Mouse (Mus musculus): ENCODE results near the gene Tfpi2.

The Tfpi2 gene

DNA sequence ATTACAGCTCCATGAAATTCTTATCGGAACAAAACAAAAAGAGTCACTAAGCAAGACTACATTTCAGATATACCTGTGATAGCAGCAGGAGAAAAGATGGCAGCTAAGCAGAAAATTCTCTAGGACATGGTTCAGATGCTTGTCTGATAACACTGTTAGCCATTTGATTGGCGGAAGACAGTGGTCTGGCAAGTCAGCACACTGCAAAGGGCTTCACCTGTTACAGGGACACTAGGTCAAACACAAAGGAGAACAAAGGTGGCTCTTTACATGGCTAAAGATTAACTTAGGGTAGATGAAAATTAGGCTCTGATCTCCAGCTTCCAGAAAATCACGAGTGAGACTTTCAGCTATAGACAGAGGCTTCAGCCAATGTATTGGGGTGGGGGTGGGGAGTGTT is at the start of gene Tfpi2:
TSS of gene Tfpi2 (minus strand) at position 170 of the 400 bp plus-strand sequence.
- DNase-seq, result no peak

DNA sequence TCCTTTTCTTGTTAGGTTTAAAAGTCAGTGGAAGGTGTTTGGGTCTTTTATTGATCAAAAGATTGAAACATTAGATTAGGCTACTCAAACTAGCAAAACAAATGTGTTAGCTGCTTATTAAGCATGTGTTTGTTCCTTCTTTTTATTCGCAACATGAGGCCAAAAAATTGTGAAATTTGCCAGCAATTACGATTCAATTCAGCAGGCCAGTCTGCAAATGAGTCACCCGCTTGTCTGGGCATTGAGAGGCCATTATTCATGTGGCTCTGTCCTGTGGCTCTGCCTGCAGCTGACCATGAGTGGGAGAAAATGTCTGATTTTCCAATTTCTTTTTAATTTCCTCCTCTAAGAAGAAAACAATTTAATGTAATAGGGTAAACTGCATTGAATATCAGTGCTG is 42.2 kb upstream of the Tfpi2 start:
- no peak for DNase-seq

DNA sequence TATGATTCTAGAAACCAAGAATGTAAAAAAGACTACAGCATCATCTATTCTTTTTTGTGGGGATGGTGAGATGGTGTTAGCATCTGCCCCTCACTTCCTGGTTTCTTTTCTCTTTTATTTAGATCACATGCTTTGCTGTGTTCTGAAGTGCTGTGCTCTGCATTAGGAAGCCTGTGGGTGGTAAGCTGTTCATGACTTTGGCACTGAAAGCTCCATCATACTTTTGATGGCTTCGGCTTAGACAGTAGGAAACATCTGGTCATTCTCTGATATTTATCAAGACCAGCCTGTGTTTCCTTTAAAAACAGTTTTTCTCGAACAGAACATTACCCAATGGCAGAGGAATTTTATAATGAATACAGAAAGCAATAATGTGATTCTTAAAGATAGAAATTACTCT is 37.6 kb upstream of the Tfpi2 start:
- DNase-seq, result no peak

DNA sequence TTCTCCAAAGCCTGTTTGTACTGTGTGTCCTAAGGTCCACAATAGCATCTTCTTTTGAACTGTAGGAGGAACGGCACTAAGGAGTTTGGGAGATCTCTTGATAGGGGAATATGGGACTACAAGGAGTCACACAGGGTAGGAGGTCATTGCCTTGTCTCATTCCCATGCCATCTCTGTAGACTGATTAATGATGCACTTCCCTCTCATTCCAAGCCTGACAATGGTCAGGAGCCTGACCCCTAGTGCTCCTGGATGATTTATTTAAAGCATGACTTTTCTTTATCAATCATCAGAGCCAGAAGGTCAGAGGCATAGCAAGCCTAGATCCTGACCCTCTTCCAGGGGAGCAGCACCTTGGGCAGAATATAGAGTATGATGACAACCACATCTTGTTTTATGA is 33.9 kb upstream of the Tfpi2 start:
- DNase-seq, result no peak

DNA sequence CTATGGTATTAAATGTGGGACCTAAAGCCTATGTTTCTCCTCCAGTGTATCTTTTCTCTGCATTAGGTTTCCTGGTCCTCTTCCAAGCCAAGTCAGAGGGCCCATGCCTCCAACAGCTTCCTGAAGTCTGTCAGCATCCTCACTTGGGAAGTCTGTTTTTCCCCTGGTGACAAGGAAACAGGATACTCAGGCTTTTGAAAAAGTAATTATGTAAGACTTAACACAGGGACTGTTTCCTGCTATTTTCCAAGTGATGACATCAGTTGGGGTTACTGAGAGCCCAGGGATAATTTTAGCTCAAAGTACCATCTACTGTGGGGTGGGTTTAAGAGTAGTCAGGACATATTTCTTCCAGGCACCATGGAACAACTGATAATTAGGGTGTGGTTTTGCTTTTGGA is 20.8 kb upstream of the Tfpi2 start:
- DNase-seq, result no peak

DNA sequence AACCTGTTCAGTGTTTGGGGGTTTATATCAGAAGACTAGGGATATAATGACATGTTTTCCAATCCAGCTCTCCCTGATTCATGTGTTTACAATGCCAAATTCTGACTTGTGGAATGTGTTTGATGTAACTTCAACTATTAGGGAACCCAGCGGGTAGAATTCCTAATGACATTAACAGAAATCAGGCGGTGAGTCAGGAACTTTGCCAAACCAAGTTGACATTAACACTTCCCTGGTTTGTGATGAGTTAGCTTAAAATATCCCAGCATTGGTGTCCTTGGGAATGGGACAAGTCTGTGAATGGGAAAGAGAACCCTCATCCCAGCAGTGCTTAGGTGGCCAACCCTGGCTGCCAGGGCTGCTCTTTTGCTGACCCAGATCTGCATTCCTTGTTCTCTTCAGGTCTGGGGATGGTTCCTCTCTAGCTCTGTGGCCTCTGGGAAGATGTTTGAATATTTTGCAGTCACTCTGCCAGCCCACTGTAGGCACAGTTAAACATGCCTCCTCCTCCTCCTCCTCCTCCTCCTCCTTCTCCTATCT is 19.9 kb upstream of the Tfpi2 start:
- no peak for DNase-seq

DNA sequence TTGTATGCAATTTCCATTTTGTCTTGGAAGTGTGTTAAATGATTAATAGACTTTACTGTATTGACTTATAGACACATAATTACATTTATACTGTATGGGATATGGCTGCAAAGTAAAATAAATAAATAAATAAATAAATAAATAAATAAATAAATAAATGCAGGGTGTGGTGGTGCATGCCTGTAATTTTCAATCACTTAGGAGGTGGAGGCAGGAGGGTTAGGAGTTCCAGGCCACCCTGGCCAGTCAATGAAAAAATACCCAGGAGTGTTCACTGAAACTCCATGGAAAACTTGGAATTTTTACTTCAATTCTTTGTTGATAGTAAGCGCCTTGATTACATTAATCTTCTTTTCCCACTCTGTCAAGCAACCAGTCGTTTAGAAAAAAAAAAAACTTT is 16.1 kb upstream of the Tfpi2 start:
- no peak for DNase-seq

DNA sequence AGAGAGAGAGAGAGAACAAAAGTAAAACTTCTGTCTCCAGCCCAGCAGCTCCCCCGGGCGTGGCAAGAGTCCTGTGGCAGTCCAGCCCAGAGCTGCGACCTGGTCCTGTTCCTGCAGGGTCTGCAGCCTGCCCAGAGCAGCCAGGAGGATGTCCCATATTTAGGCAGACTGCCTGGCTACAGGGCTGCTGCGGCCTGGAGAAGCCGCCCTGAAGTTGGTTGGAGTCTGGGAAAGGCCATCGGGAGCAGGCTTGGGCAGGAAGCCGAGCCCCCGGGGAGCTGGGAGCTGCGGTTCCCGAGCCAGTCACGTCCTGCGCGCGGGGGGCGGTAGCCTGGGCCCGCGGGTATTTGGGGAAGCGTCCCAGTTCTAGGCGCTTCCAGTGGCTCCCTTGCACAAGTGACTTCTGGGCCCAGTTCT is 15.2 kb upstream of the Tfpi2 start, which contains the start of gene Gng11:
TSS of gene Gng11 (plus strand) at position 15 of the 417 bp plus-strand sequence.
- DNase-seq, result peak; percentile 35 to 58

DNA sequence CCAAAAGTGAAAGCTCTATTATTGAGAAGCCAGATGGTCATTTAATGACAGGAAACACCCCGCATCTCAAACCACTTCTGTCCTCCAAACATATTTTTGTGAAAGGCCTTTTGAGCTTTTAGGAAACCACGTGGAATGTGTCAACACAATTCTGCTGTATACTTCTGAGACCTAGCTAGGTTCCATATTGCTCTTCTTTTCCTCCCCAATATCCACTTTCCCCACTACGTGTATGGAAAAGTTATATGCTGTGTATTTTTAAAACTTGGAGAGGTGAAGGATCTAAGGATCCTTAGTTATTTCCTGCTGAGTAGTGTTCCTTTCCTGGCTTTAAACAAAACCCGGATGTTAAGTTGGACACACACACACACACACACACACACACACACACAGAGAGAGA is 14.7 kb upstream of the Tfpi2 start:
- DNase-seq, result no peak

DNA sequence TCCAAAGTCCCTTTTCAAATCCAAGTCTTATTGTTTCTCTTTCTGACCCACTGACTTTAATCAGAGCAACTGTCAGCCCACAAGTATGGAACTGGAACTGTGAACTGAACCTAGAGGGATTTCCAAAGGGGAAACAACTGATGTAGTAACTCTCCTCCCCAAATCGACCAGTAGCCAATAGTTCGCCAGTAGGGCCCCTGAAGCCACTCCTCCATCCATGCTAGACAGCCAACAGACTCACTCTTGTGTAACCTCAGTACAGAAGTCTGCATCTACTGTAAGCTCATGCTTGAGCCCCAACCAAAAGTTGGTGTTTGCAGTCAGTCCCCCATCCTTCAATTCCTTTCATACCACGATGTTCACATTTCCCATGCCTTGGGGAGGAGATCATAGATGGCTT is 12.0 kb upstream of the Tfpi2 start:
- no peak for DNase-seq

DNA sequence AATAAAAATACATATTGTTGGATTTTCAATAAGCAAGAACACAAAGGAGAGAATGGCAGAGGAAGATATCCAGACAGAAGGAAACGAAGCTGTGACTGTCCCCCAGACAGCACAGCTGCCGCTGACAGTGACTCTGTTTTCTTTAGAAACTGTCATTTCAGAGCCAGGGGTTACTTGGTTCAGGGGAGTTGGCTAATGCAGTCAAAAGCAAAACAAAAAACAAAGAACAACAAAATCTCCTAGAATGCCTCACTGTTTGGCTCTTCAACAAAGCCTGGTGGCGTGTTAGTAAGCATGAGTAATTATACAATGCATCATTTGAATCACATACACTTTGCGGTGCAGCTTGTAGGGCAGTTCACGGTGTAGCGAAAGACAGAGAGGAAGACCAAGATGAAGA is 10.6 kb upstream of the Tfpi2 start:
- no peak for DNase-seq

DNA sequence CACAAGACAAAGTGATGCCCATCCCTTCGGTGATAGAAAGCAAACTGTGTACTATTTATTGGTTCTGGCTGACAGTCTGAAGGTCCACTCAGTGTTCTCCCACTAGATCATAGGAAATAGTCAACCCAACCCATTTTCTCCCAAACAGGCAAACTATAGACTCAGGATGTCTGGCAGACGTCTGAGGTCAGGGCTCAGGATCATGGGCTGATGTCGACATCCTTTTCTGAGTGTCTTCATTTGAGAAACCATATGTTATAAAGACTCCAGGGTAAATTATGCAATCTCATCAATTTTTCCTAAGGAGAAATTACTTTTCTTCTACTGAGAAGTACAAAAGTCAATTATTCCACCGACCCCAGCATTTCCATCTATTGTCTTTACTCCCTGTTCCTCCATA is 9.4 kb upstream of the Tfpi2 start:
- no peak for DNase-seq

DNA sequence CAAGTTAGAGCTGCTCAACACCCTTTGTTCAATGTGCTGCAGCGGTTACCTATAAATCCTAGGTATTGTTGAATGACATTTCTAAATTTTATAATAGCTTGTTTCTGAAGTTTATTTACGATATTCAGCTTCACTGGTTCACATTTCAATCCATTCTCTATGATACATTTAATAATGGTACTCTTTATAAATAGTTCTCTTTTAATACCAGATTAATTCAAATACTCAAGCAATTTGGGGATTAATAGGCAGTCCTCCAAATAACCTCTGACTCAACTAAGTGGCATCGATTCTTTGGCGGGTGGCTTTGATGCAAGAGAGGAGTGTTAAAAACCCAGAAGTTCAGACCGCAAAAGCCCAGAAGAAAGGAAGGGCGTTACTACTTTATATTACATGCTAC is 4.8 kb upstream of the Tfpi2 start, which contains the start of gene Gngt1:
TSS of gene Gngt1 (plus strand) at position 301 of the 400 bp plus-strand sequence.
- no peak for DNase-seq

DNA sequence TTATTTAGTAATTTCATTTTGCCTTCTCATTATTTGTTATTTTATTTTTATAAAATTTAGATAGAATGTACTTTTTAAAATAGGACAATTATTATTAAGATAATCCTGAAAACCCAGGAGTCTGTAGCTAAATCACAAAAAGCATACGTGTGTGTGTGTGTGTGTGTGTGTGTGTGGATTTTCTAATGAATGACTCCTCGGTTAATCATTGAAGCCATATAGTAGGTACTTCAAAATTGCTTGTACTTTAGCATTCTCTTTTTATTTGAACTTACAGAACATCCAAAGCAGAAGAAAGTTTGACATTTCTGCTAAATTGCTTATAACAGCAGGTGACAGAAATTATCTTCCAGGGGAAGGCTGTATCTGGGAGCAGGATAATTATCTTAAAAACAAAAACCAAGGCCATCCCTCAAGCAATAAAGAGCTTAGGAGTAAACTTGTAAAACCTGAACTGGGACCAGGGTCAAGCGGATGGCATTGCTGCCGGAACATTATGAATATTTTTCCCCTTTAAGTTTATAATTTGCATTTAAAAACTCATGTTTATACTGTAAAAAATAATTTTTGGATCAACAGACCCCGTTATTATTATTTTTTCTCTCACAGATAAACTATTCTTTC is 5.9 kb downstream of the Tfpi2 start:
- DNase-seq, result no peak

DNA sequence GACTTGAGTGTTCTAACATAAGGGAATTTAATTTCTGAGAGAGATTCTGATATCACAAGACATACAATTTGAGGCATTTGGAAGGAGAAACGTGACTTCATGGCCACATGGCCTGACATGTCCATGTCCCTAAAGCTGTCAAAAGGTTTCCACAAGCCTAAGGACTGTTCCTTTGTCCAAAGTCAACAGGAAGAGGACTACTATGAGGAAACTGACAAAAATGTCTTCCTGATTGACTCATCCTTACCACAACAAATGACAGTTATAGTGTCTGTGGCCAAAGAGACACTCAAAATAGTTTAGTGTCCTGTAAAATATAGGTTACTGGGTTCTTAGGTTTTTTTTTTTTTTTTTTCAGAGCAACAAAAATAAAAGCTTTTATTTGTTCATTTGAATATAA is 15.0 kb downstream of the Tfpi2 start:
- no peak for DNase-seq

DNA sequence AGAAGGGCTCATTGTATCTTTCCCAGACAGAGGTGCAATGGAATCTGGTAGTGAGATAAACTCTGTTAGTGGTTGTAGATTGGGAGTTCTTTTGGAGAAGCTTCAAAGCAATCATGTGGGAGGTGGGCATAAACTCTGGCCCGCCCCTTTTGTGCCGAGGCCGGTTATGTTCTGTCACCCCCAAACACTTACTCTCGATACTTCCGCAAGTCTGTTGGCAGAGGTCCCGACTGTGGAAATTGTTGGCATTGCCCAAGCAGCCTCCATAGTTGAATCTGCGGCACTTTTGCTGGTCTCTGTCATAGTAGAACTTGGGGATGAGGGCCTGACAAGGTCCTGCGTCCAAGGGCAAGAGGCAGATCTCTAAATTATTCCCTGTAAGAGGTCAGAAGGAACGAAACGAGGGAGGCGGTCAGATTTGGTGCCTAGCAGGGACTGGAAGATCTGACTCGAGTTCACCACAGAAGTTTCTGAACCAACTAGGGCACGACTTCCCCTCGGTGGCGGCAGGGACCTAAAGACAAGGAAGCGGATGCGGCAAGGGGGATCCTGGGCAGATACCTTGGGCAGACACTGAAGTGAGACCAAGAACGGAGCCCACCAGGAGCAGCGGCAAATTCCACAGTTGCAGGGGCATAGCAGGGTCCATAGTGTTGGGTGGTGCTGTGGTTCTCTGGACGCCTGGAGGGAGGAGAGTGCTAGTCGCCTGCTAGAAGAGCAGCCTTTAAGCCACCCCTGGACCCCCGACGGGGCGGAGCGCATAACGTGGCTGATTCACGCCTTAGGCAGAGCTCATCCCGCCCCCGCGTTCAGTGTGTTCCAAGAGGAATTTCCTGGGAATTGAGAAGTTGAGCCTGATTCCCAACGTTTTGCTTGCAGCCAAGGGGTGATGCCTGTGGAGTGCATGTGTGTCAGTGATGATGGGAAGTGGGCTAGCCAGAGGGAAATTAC is 20.8 kb downstream of the Tfpi2 start:
- peak; percentile 3 for DNase-seq

DNA sequence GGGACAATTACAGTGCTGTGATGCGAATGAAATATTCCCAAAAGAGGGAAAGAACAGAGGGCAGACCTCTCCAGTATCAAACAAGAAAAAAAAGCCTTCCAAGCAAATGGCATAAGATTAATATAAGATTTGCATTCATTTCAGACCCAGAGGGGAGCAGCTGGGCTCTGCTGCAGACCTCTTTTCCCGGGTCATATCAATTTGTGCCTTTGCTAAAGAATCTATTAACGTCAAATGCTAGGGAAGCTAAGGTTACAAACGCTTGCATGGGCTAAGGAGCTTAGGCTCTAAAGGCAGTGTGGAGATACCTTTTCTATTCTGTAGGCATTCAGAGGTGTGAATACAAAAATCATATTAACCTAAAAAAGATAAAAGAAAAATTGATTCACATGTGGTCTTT is 33.8 kb downstream of the Tfpi2 start:
- no peak for DNase-seq

DNA sequence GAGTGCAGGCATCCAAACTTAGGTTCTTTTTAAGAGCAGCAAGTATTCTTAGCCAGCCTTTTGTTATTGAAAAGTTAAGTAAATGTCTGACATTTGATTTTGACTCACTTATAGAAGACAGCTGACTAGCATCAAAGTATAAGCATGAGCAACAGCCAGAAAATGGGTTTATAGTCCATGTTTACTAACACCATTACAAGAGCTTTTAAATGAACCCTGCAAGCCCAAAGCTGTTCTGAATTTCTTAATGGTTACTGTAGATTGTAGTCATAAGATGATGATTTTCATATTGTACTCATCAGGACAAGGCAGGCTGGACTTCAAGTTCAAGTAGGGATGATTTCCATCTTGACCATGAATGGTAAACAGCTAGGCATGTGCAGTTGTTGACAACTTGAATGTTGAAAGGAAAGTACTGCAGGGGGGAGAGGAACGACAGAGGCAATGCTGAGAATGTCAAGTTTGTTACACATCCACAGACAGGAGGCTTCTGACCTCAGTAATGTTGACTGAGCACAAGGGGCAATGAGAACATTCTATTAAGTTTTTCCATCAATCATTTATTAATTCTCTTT is 52.5 kb downstream of the Tfpi2 start:
- no peak for DNase-seq

DNA sequence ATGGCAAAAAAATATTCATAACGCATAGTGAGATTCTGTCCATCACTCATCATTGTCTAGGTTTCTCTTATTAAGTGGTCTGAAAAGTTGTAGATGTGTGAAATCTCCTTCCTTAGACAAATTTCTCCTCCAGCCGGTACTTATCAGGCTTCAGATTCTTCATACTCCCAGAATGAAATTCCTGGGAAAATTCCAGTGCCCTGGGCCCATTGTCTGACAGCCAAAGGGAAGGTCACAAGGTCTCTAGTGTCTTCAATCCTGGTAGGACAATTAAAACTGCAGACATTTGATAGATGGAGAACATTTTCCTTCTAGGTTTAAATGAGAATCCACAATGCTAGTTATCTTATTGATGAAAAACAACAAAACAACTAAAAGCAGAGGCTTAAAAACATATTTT is 53.1 kb downstream of the Tfpi2 start:
- DNase-seq, result no peak

DNA sequence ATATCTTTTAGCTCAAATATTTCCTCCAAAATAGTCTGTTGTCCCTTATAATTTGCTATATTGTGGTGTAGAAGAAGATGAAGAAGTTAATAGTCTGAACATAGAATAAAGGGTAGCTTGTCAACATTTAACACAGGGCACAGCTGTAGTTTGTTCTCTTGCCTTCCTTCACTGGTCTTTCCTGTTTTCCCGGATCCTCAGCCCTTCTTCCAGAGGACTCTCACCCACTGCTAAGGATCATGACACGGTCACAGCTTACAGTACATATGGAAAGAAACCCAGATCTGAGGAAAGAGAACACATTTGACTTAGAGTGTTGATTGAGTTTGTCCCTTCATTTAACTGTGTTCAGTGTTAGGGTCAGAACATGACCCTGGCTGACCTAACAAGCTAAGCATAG is 53.7 kb downstream of the Tfpi2 start:
- DNase-seq, result no peak

DNA sequence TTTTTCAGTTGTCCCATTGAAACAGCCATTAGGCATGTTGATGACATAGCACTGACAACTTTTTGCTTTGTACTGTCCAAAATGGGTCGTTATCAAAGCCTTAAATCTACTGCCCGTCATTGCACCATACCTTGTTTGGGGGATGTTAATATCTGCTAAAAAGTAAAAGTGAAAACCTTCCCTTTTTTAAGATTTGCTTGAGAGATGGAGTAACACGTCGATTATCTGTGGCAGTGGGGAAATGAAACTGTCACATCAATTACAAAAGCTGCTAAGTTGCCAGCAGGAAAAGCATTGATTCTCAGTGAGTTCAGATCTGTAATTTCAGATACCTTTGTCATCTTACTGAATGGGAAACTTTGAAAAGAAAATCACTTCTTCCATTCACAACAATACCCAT is 62.6 kb downstream of the Tfpi2 start:
- DNase-seq, result no peak

DNA sequence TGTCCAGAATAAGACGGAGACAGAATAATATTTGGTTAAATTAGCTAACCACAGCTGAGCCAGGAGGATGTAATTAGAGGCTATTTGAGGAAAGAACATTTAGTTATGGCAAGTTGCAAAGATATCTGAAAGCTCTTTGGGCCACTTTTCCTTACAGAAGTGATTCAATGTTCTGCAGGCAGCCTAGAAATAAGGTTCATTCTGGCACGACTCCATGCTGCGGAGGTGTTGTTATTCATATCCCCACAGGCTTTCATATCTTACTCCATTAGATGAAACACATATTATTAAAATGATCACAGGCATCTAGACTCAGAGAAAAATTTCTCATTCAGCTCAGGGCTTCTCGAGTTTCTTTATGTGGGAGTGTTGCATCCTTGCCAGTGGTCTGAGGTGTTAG is 65.8 kb downstream of the Tfpi2 start:
- DNase-seq, result no peak

DNA sequence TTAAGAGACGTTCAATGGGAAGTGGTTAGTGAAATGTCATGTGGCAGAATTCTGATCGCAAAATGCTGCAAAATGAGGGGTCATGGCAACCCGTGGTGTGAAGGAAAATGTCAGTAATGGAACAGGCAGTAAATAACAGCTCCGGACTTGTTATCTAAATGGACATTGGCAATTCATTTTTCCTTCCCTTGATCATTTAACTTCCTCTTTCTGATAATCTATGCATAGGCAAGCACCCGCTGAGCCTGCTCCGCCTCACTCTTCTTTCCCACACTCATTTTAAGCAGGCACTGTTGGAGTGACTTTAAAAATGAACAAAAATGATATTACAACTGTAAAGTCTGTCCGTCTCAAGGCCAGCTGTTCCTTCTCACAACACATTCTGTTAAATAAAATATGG is 72.7 kb downstream of the Tfpi2 start:
- no peak for DNase-seq
